Mouse (Mus musculus) brain, embryonic 14.5 days (tissue): ENCODE data around the gene Chmp4b.

Source experiments
- CTCF ChIP-seq: fragments of 200-500 bp; IDR thresholded peaks from 2 replicates; pipeline ENCODE4 v1.5.1; 2012; ENCODE audit warnings: inconsistent platforms, mild to moderate bottlenecking, moderate library complexity, borderline replicate concordance; ENCODE audit not compliant: insufficient read depth, insufficient read length; ENCODE audit errors: extremely low read depth
- POLR2A ChIP-seq: fragments of 200-500 bp; IDR thresholded peaks from 2 replicates; pipeline ENCODE4 v1.6.1; 2012; ENCODE audit warnings: mild to moderate bottlenecking, inconsistent platforms, borderline replicate concordance; ENCODE audit not compliant: poor library complexity, insufficient read depth, insufficient read length, severe bottlenecking; ENCODE audit errors: extremely low read depth

DNA sequence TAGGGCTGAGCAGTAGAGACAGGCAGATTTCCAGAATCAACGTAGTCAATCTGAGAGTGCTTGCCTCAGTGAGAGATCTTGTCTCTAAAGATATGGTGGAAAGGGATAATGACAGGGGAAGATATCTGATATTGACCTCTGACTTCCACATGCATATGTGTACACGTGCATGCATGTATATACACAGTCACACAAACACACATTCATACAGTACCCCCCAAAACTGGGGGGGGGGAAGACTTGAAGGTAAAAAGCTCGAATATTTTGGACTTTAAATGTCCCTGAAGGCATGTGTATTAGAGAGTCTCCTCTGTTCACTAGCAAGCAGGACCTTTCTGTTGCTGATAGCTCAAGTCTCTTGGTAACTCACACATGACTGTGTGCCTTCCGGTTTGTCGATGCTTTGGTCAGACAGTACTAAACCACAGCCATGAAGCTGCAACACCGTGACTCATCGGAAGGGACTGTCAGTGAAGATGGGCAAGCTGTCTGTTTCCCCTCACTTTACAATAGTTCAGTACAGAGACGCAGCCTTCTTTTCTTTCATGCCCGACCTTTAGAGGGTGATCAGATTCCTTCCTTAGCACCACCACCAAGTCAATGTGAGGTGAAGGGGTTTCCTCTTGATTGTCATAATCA, 81.1 kb downstream of the Chmp4b start:
- TF ChIP-seq CTCF (no peak), POLR2A (no peak)
